Mouse (Mus musculus) retina, adult 2 months (tissue): ENCODE measurements around the gene Olfr133.
"Not testable (repeated sequence)": the region's sequence is repeated elsewhere in the genome, so short reads cannot be mapped to it uniquely, and the experiment has no call there.

Experiments
- DNase-seq: peaks from one replicate; pipeline ENCODE4 v3.0.0-alpha.2; 2012; ENCODE audit warnings: low read depth, low spot score

Olfr133 gene

GRCm38 (mm10) chr17:38144981-38145380 lies at the start of gene Olfr133:
Olfr133 (plus strand) TSS chr17:38145281.
- DNase-seq = no peak

DNA sequence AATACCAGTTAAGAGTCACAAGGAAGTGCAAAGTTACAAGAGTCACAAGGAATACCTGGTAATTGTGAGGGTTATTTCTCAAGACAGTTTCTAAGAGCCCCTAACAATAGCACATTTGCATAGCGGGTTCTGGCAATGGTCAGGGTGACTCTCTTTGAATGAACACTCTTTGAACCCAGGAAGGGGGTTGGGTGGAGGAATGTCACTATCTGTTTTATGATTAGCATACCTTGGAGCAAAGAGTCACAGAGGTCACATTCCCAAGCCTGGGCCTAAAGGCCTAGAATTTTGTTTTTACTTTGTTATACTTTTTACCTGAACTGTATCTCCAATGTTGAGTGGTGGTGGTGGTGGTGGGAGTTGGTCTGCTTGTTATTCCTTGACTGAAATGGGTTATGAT lies 20.9 kb upstream of the Olfr133 start:
- not testable (repeated sequence) for DNase-seq

- not testable (repeated sequence) for DNase-seq
These were observed 19.7 kb upstream of the Olfr133 start for GRCm38 (mm10) chr17:38125371-38125770.

GRCm38 (mm10) chr17:38134426-38134825 lies 10.7 kb upstream of the Olfr133 start, which contains the start of gene Olfr132:
Olfr132 (minus strand) TSS chr17:38134526.
- DNase-seq = no peak

- no peak for DNase-seq
These were observed 26.0 kb downstream of the Olfr133 start, which contains the start of gene Olfr134 for GRCm38 (mm10) chr17:38171088-38171487. Olfr134 (plus strand) TSS chr17:38171388.
